Mouse (Mus musculus): ENCODE measurements at regions not wholly inside any gene's neighbourhood (a gene's known extent, or its start where the extent isn't known, plus 50 kb on each side); places are given as distances from the start of the nearest gene placed in this dataset.

DNA sequence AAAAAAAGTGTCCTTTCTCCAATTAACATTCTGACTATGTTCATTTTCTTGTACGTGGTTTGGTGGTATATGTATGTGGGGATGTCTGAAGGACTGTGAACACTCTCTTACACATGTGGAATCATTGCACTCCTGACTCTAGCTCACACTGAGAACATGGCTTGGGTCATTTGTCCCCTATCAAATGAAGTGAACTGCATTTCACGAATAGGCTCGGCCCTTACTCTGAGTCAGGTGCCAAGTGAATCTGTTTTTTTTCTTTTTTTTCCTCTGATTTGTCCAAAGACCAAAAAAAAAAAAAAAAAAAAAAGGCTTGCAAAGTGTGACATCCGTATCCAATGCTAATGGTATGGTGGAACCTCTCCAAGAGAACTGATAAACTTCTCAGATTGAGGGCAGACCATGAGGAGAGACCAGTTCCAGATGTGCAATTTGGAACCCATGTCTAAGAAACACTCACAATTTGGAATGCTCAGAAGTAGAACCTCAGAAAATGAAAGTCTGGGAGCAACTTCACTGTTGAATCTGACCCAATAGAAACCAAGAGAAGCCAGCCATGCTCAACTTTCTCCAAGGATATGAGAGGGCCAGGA is 631.7 kb upstream of the Fam160b2 start:
- no peak for DNase-seq (ENCODE audit: low read depth, low spot score)

DNA sequence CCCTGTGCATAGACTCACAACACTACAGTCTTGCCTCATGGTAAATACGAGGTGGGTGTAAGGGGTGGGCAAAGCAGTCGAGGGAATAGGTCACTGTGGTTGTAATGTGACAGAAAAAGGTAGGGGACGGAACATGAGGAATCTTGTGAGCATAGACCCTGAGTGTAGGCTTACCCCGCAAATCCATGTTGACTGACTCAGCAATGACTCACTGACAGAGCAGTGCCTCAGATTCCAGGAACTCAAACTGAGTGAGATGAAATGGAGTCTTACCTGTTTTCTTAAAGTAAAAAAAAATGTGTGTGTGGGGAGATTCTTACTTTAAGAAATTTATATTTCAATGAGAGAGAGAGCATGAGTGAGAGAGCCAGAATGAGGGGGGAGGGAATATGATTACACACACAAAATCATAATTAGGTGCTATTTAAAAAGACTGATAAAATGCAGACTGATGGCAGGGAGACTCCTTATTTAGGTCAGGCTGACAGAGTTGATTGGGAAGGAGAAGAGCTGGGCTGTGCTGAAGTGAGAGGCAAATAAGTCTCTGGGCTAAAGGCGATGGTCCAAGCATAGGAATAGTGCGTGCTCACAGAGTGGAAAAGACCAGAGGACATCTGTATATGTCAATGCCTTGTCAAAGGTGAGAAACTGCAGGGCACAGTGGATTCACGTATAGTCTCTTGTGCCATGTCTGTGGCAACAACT is 631.0 kb upstream of the Fam160b2 start:
- DNase-seq (ENCODE audit: low read depth, low spot score), result no peak

DNA sequence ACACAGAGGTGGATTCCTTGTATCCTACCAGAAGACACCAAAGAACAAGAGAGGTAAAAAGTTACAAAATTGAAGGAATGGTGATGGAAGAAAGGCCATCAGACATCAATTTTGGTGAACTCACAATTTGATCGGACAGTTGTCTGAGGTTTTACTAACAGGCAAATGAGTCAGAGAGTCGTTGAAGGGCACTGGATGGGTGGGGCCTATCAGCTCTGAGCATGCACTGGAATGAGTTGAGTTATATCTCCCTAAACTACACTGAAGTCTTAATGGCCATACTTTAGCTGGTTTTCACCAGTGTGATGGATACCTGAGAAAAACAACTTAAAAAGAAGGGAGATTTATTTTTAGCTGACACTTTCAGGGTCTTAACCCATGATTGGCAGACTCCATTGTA is 630.3 kb upstream of the Fam160b2 start:
- DNase-seq (ENCODE audit: low read depth, low spot score), result no peak

DNA sequence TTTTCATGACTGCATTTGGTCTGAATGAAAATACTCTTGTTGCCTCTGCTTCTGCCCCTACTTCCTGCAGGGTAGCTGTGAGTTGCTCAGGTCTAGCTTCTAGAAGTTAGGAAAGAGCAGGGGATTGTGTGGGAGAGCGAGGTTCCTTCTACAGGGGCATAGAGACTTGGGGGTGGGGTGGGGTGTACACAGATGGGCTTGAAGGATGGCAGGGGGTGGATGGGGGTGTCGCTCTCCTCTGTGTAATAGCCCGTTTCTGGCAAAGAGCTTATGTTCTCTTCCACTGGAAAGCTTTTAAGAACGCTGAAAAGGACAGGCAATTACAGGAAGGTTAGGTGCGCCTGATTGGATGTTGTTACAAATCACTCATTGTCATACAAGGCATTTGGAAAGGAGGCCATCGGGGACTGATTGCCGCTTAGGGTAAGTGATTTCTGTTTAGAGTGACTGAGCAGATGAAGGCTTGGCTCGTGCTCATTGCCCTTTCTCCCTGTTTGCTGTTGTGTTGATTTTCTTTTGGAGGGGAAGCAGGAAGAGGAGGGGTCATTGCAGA is 629.3 kb upstream of the Fam160b2 start:
- no peak for DNase-seq (ENCODE audit: low read depth, low spot score)

DNA sequence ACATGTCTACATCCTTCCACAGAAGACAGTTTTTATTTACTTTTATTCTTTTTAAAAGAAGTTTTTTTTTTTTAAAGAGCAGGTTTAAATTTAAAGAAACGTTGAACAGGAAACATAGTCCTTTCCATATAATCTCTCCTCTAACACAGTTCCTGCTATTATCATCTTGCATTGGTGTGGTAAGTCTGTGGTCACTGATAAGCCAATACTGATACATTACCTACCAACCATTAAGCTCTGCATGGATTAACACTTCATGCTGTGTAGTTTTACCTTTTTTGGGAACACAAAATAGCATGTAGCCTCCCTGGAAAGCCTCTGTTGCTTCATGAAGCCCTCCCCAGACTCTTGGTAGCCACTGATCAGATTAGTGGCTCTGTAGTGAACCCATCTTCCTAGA is 617.4 kb upstream of the Fam160b2 start:
- no peak for DNase-seq (ENCODE audit: low read depth, low spot score)

DNA sequence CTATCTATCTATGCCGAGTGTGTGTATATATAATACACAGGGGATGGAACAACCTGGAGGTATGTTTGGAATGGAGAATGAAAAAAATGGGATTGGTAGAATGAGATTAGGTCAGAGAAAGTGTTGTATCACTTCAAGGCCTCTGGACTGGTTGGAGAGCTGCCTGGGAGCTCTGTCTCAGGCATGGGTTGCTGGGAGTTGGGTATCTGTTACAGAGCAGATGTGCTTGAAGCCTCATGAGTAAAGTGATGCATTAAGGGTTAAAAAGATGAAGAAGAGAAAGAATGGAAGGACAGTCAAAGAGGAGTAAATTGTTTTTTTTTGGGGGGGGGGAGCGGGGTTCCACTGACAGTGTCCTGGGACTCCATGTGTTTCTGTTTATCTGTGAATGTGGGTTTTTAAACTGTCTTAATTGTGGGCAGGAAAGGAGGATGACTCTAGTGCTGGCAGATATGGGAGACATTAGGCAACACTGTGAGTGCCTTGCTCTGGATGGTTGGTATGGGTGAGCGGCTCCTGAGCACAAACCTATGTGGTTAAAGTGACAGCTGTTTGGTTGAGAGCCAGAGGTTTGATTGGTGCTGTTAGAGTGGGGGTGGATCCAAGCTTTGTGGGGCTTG is 611.8 kb upstream of the Fam160b2 start:
- no peak for DNase-seq (ENCODE audit: low read depth, low spot score)

DNA sequence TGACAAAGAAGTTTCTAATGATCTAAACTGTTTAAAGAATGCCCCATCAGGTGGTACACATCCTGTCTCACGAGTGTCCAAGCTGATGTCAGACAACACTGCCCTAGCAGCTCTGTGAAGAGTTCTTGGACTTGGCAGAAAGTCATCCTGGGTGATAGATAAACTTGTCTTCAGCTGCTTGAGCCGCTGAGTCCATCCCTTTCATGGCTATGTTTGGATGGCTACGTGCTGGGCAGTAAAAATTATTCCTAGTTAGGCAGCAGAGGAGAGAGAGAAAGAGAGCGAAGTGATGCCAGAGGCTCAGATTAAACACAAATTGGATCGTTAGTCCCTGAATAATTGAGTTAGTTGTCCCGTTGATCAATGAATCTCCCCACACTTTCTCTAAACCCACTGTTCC is 603.8 kb upstream of the Fam160b2 start:
- DNase-seq (ENCODE audit: low read depth, low spot score), result no peak

DNA sequence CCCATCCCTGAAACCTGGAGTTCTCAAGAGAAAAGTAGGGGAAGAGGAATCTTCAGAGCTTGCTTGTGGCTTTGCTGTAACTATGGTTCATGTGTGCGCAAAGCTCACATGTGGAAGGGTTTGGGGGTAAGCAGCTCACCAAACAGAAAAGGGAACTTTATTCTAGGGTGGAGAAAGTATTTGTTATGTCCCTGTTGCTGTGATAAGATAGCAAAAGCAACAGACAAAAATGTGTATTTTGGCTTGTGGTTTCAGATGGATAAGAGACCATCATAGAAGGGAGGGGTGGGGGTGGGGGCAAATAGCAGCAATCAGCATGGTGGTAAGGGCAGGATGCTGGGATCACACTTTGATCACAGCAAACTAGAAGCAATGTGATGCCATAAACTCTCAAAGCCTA is 601.3 kb upstream of the Fam160b2 start:
- no peak for DNase-seq (ENCODE audit: low read depth, low spot score)

DNA sequence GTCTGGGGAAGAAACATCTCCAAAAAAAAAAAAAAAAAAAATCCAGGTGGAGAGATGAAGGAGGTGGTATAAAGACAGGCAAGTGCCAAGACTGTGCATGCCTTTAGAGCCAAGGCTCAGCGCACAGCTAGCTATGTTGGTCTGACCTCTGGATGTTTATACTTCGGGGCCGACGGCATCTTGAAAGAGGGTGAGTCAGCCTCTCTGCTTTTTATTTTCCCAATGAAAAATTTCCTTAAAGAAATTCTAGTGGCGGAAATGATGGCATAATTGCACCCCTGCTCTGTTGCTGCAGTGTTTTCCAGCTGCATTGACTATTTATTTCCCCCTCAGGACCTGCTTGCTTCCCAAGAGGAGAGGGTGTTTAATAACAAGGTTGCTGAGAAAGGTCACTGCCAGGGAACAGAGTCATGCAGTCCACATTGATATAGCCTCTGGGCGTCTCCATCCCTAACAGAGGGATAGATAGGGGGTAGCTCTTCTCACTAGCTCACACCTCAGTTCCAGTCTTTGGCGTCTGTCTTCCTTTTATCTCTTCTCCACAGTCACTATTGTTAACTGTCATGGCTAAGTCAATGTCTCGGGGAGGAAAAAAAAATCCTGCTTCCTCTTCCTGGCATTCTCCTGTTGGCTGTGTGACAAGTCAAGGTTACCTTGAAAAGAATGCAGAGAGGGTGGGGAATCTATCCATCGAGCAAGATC is 599.7 kb upstream of the Fam160b2 start:
- no peak for DNase-seq (ENCODE audit: low read depth, low spot score)

DNA sequence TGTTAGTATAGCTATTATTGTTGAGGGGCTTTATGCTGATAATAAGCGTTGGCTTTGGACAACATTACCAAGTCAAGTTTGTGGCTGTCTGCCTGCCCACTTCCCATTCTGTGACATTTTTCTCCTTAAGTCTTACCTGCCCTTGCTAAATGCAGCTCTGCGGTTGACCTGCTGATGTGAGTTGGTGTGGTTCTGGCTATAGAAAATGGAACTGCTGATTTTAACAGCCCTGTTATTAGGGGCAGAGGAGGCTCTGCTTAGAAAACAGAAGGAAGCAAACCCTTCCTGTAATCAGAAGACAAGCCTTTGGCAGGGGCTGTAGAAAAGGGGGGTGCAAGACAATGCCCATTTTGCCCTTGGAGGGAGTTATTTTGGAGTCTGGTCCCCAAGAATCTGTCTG is 594.6 kb upstream of the Fam160b2 start:
- DNase-seq (ENCODE audit: low read depth, low spot score), result no peak

DNA sequence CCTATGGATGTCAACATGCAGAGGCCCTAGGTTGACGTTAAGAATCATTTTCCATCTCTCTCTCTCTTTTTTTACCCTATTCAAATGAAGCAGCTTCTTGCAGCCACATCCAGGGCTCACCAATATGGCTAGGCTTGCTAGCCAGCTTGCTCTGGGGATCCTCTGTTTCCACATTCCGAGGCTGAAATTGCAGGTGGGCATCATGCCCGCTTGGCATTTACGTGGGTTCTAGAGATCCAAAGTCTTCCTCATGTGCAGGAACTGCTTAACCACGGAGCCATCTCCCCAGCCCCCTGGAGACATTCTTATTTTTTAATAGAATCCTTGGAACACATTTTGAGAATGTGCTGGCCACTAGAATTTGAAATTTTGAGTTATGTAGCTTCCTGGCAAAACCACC is 592.9 kb upstream of the Fam160b2 start:
- DNase-seq (ENCODE audit: low read depth, low spot score), result no peak

DNA sequence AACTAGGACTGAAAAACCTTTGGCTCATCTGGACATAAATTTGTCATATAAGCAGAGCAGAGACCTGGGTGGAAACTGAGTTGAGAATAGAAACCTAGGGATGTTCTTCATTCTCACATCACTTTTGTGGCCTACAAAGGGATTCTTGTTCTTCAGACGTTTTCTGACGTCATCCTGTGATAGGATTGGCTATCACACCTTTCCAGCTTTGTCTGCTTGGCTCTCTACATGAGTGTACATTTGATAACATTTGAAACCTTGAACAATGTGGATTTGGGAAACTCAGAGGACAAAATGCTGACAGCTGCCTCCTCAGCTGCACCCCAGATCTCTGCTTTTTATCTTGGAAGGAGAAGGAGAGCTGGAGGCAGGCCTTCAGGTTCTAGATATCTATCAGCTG is 589.7 kb upstream of the Fam160b2 start:
- DNase-seq (ENCODE audit: low read depth, low spot score), result no peak

DNA sequence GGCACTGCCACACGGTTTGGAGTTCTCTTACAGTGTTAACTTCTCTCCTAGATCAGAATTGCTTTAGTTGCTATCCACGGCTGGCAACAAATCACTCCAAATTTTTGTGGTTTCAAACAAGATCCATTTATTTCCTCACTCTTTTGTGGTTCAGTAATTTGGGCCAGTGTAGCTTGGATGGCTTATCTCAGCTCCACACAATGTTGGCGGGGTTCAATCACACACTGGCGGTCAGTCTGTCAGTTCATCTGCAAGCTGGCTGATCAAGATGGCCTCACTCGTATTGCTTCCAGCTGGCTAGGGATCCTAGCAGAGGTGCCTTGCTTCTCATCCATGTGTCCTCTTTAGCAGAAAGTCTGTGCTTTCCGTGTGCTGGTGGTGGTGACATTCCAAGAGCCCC is 577.7 kb upstream of the Fam160b2 start:
- DNase-seq (ENCODE audit: low read depth, low spot score), result peak; percentile 12

DNA sequence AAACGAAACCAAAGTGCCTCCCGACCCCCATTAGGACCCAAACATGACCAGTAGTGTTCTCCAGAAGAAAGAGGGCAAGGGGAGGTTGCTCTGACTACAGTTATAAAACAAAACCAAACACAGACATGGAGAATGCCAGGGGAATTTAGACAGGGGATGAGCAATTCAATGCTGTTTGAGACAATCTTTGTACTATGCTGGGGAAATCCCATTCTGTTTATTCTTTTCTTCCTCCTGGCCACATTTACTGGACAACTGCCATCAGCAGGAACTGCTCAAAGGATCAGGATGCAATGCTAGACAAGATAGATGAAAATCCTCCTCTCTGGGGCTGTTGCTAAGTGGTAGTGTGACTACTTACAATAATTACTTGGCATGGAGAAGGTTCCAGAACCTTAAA is 574.5 kb upstream of the Fam160b2 start:
- DNase-seq (ENCODE audit: low read depth, low spot score), result no peak

DNA sequence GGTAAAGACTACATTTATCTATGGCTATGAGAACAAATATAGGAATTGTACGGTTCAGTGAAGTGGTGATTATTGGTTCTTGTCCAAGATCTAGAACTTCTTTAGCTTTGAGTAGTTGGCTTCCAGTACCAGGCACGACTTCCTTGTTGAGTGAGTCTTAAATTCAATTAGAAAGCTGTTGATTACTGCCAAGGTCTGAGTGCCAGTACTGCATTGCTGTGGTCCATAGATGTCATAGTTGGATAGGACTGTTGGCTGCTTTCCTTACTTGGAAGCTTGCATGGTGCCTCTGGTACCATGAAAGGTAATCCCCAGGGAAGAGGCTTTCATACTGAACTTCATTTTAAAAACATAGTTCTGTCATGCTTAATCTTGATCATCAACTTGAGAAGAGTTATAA is 559.9 kb upstream of the Fam160b2 start:
- DNase-seq (ENCODE audit: low read depth, low spot score), result no peak

DNA sequence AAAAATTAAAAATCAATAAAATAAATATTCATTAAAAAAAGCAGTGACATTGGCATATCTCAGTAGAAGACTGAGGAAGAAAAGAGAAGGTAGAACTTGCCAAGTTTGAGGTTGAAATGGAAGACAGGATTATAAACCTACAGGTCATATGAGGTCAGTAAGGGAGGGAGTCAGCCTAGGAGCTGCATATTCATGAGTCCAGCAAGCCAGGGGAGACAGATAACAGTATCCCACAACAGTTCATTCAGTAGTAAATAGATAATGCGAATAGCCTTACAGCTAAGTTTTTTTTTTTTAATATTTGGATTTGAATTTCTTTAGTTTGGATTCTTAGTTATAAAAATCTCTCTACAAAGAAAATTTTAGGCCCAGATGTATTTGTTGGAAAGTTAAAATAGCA is 542.8 kb upstream of the Fam160b2 start:
- no peak for DNase-seq (ENCODE audit: low read depth, low spot score)

DNA sequence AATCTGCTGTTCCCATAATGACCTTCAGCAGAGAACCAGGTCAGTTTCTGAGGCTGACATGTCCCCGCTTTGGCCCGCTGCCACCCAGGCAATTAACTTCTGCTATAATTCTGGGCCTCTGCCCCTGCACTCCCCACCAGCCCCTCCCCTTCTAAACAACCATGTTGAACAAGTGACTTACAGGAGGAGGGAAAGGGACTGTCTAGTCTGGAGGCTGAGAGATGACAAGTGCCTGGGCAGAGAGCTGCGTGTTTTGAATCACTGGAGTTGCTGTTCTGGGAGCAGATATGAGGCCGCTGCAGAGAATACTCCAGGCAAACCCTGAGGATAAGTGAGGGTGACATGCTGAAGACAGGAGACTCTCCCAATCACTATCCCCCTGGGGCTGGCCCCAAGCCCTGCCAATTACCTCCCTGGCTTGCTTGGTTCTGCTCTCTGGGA is 530.2 kb upstream of the Fam160b2 start:
- no peak for DNase-seq (ENCODE audit: low read depth, low spot score)

DNA sequence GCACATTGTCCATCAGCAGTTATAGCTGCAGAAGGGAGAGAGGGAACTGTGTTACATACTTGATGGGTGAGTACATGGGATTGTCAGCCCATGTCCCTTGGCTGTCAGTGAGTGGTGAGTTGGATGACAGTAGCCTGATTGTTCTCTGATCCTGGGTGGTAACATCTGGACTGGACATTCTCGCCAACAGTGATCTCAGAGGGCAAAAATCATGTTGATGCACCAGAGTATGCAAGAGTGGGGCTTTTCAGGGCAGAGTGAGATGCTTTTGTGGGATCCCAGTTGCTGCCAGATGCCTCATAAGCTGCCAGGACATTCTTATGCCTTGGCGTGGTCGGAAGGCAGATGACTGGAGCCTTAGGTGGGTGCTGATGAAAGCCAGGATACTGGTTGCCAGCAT is 528.9 kb upstream of the Fam160b2 start:
- peak; percentile 56 for DNase-seq (ENCODE audit: low read depth, low spot score)

DNA sequence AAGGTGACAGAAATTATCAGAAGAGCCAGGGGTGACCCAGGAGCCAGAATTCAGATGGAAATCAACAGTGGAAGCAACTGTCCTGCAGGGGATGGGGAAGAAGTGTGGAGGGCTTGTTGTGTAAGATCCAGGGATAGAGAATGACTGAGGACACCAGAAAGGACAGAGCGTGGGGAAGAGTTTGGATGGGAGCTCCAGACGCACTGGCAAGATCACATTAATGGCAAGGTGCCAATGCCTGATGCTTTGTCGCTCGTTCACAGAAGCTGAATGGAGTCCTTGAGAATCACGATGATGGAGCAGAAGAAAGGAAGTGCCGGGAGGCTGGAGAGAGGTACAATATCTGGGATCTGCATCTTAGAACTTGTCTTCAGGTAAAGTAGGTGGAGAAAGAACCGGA is 519.0 kb upstream of the Fam160b2 start:
- no peak for DNase-seq (ENCODE audit: low read depth, low spot score)

DNA sequence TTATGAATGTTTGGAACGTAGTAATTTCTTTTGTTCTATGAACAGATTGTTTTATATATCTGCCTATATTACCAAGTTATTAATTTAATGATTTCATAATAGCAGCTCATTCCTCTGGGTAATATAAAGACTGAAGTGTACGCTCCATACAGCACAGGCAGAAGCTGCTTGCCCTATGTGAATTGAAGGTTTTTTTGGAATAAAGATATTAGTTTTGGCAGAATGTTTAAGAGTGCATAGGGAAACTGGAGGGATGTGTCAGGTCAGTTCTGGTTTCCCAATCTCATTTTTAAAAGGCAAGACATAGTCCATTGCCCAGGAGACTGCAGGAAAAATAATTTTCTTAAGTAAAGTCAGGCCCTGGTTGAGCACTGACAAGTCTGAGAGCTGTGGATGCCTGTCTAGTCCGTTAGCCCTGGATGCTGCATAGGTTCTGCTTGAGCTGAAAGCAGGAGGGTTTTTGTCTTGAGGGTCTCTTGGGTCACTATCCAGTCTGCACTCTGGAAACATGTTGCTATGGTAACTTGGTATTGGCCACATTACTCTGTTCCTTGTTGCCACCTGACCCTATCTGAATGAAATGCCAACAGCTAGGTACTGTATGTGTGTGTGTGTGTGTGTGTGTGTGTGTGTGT is 516.3 kb upstream of the Fam160b2 start:
- no peak for DNase-seq (ENCODE audit: low read depth, low spot score)

DNA sequence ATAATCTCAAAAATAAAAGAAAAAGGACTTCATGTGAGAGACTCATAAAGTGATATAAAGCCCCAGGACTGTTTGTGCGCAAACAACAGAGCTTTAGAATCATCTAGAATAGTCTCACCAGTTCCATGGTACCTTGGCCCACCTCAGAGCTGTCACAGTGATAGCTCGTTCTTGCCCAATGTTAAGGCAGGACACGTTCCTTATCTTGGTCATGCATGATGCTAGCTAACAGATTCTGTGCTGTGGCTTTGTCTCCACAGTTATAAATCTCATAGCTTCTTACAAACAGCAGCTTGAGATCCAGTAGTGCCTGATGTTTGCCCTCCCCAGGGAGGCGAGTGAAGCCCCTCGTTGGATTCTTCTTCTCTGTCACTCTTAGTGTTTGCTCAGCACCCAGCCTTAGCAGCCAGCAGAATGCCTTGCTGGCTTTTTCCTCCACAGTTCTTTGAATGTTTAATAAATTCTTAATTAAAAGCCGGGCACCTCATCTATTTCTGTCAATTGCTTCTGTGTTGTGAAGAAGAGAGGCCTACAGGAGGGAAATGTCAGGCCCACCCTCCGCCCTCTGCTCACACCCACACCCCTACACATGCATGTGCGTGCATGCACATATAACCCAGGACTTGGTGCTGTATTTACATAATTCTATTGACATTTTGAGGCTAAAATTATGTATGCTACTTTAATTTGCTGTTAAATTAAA is 515.6 kb upstream of the Fam160b2 start:
- DNase-seq (ENCODE audit: low read depth, low spot score), result no peak

All from skeletal muscle tissue, adult 2 months (tissue).